Mouse (Mus musculus) myocyte (in vitro differentiated cells): Measurements from ENCODE around the gene Gm884. TPM values are rescaled to one million over a fixed set of nuclear protein-coding genes. Genes with fewer than 3 reads are reported as not detected.

Source experiments
- H3K27me3 ChIP-seq: one replicate; pipeline ENCODE4 v1.6.1; 2011; ENCODE audit not compliant: control insufficient read depth, insufficient read depth, insufficient read length
- H3K36me3 ChIP-seq: one replicate; pipeline ENCODE4 v1.6.1; 2011; ENCODE audit not compliant: control insufficient read depth, insufficient read depth
- H3K4me2 ChIP-seq: one replicate; pipeline ENCODE4 v1.6.1; 2011; ENCODE audit warnings: low read depth, control low read depth
- H3K4me3 ChIP-seq: one replicate; pipeline ENCODE4 v1.5.1; 2011; ENCODE audit warnings: mild to moderate bottlenecking, control low read depth, moderate library complexity
- H3K79me2 ChIP-seq: one replicate; pipeline ENCODE4 v1.6.1; 2011; ENCODE audit not compliant: control insufficient read depth, insufficient read depth
- H3ac ChIP-seq: one replicate; pipeline ENCODE4 v1.6.1; 2011; ENCODE audit not compliant: control insufficient read depth, insufficient read length
- CEBPB ChIP-seq: IDR thresholded peaks from 2 replicates; pipeline ENCODE4 v1.6.1; 2011; ENCODE audit warnings: mild to moderate bottlenecking, moderate library complexity; ENCODE audit not compliant: poor library complexity, insufficient read depth, severe bottlenecking
- E2F4 ChIP-seq: IDR thresholded peaks from one replicate; pipeline ENCODE4 v1.6.1; 2011; ENCODE audit warnings: mild to moderate bottlenecking, control low read depth, moderate library complexity; ENCODE audit not compliant: insufficient read depth
- MAX ChIP-seq: IDR thresholded peaks from one replicate; pipeline ENCODE4 v1.6.1; 2011; ENCODE audit warnings: low read depth, mild to moderate bottlenecking, control low read depth
- MYOD1 ChIP-seq, 3 experiments: IDR thresholded peaks; one replicate each; pipeline ENCODE4 v1.6.1; 2011; ENCODE audit warnings: control low read depth in 2 of 3, low read depth in 2 of 3, mild to moderate bottlenecking in 2 of 3, moderate library complexity in 1 of 3; ENCODE audit not compliant: insufficient read length in 2 of 3, control insufficient read depth in 1 of 3
- MYOG ChIP-seq, 3 experiments: IDR thresholded peaks; one replicate each; pipeline ENCODE4 v1.6.1; 2011; ENCODE audit warnings: control low read depth in 2 of 3, low read depth in 2 of 3, mild to moderate bottlenecking in 2 of 3; ENCODE audit not compliant: insufficient read length in 2 of 3, control insufficient read depth in 1 of 3, insufficient read depth in 1 of 3
- POLR2A ChIP-seq: IDR thresholded peaks from one replicate; pipeline ENCODE4 v1.6.1; 2011; ENCODE audit warnings: low read depth, mild to moderate bottlenecking, control low read depth, moderate library complexity; ENCODE audit not compliant: insufficient read length
- POLR2AphosphoS2 ChIP-seq: IDR thresholded peaks from one replicate; pipeline ENCODE4 v1.6.1; 2011; ENCODE audit warnings: low read depth, control low read depth; ENCODE audit not compliant: insufficient read length
- REST ChIP-seq: IDR thresholded peaks from one replicate; pipeline ENCODE4 v1.6.1; 2011; ENCODE audit warnings: mild to moderate bottlenecking, control low read depth, moderate library complexity; ENCODE audit not compliant: insufficient read depth, insufficient read length
- SRF ChIP-seq: IDR thresholded peaks from one replicate; pipeline ENCODE4 v1.6.1; 2011; ENCODE audit warnings: low read depth; ENCODE audit not compliant: control insufficient read depth, insufficient read length
- TCF12 ChIP-seq: IDR thresholded peaks from one replicate; pipeline ENCODE4 v1.6.1; 2011; ENCODE audit warnings: mild to moderate bottlenecking, control low read depth; ENCODE audit not compliant: poor library complexity, insufficient read depth, severe bottlenecking
- TCF3 ChIP-seq: IDR thresholded peaks from one replicate; pipeline ENCODE4 v1.6.1; 2011; ENCODE audit warnings: low read depth, control low read depth; ENCODE audit not compliant: insufficient read length
- USF1 ChIP-seq: IDR thresholded peaks from one replicate; pipeline ENCODE4 v1.6.1; 2011; ENCODE audit warnings: low read depth, mild to moderate bottlenecking, control low read depth, moderate library complexity
- polyA plus RNA-seq: library from polyadenylated mRNA; unstranded; fragments of >200 nt; fragmentation: generic; extraction: Trizol; gene quantifications from one replicate; pipeline ENCODE4 v1.2.1, GENCODE M21; 2012; ENCODE audit warnings: missing spikeins

Gene Gm884
- polyA plus RNA-seq, 1 experiment: not detected

- Histone ChIP-seq H3K36me3 (no peaks in the 10 kb centered on the region), H3K4me3 (no peak overlapping the region), H3K79me2 (no peaks in the 10 kb centered on the region), H3K4me2 (no peak overlapping the region), H3K27me3 (peaks cover 52% of the 10 kb centered on the region), H3ac (no peak overlapping the region)
- TF ChIP-seq TCF3 (no peak), MYOG (IDR thresholded peaks at IDR 0.05; ENCODE audit: control insufficient read depth in 1 of 3, insufficient read depth in 1 of 3, insufficient read length in 2 of 3, low read depth in 2 of 3) (no peak), USF1 (no peak), MAX (no peak), E2F4 (no peak), POLR2AphosphoS2 (no peak), CEBPB (no peak), TCF12 (no peak), REST (no peak), MYOD1 (IDR thresholded peaks at IDR 0.05; ENCODE audit: control insufficient read depth in 1 of 3, insufficient read length in 2 of 3, low read depth in 2 of 3) (no peak), SRF (no peak), POLR2A (no peak)
These were observed 25.4 kb upstream of the Gm884 start for GRCm38 (mm10) chr11:103646301-103646700.

GRCm38 (mm10) chr11:103645731-103646130, 24.8 kb upstream of the Gm884 start:
- no peaks in the 10 kb centered on the region for H3K79me2 ChIP-seq
- no peak overlapping the region for H3ac ChIP-seq
- no peak overlapping the region for H3K4me3 ChIP-seq
- TF ChIP-seq POLR2A (no peak), MYOD1 (IDR thresholded peaks at IDR 0.05; ENCODE audit: control insufficient read depth in 1 of 3, insufficient read length in 2 of 3, low read depth in 2 of 3) (no peak), MYOG (IDR thresholded peaks at IDR 0.05; ENCODE audit: control insufficient read depth in 1 of 3, insufficient read depth in 1 of 3, insufficient read length in 2 of 3, low read depth in 2 of 3) (no peak), SRF (no peak), POLR2AphosphoS2 (no peak), CEBPB (no peak), E2F4 (no peak), TCF12 (no peak), REST (no peak), USF1 (no peak), TCF3 (no peak), MAX (no peak)
- no peak overlapping the region for H3K4me2 ChIP-seq
- no peaks in the 10 kb centered on the region for H3K36me3 ChIP-seq
- peaks cover 53% of the 10 kb centered on the region for H3K27me3 ChIP-seq

- TF ChIP-seq REST (no peak), E2F4 (no peak), POLR2A (no peak), MAX (no peak), TCF12 (no peak), TCF3 (no peak), MYOG (IDR thresholded peaks at IDR 0.05; ENCODE audit: control insufficient read depth in 1 of 3, insufficient read depth in 1 of 3, insufficient read length in 2 of 3, low read depth in 2 of 3) (no peak), SRF (no peak), CEBPB (no peak), USF1 (no peak), POLR2AphosphoS2 (no peak)
- Histone ChIP-seq H3ac (no peak overlapping the region), H3K27me3 (peaks cover 47% of the 10 kb centered on the region), H3K4me3 (no peak overlapping the region), H3K36me3 (no peaks in the 10 kb centered on the region), H3K79me2 (no peaks in the 10 kb centered on the region), H3K4me2 (no peak overlapping the region)
These were observed 22.3 kb upstream of the Gm884 start for GRCm38 (mm10) chr11:103643211-103643610.

GRCm38 (mm10) chr11:103639407-103639946, 18.5 kb upstream of the Gm884 start:
- Histone ChIP-seq H3ac (no peak overlapping the region), H3K36me3 (no peaks in the 10 kb centered on the region), H3K27me3 (peaks cover 53% of the 10 kb centered on the region), H3K79me2 (no peaks in the 10 kb centered on the region), H3K4me3 (no peak overlapping the region), H3K4me2 (no peak overlapping the region)
- TF ChIP-seq USF1 (no peak), E2F4 (no peak), REST (no peak), POLR2AphosphoS2 (no peak), MYOG (IDR thresholded peaks at IDR 0.05; ENCODE audit: control insufficient read depth in 1 of 3, insufficient read depth in 1 of 3, insufficient read length in 2 of 3, low read depth in 2 of 3) (no peak), TCF3 (no peak), MYOD1 (IDR thresholded peaks at IDR 0.05; ENCODE audit: control insufficient read depth in 1 of 3, insufficient read length in 2 of 3, low read depth in 2 of 3) (no peak), CEBPB (no peak), TCF12 (no peak), MAX (no peak), SRF (no peak), POLR2A (no peak)
